Mouse (Mus musculus) embryonic fibroblast, embryonic 13.5 days (primary cell): ENCODE results near the gene Wfikkn1.

Experiments used
- CTCF ChIP-seq: IDR thresholded peaks from 2 replicates; pipeline ENCODE4 v1.5.1; 2011; ENCODE audit warnings: mild to moderate bottlenecking, control low read depth, low read length, moderate library complexity, borderline replicate concordance; ENCODE audit not compliant: insufficient read depth
- POLR2A ChIP-seq: IDR thresholded peaks from 2 replicates; pipeline ENCODE4 v1.6.1; 2011; ENCODE audit warnings: low read depth, mild to moderate bottlenecking, control low read depth, low read length, moderate library complexity

- TF ChIP-seq CTCF (peak; percentile 40; the same call in 1 of the 2 replicates), POLR2A (no peak)
Measured at GRCm38 (mm10) chr17:25879261-25879660, 1.4 kb downstream of the Wfikkn1 start.
